Mouse (Mus musculus): ENCODE measurements around the gene Ren1. TPM values are rescaled to one million over a fixed set of nuclear protein-coding genes. Genes with fewer than 3 reads are reported as not detected.
A peak's percentile ranks its signal among the peaks of the same experiment; 100 is the strongest.
"Not testable (repeated sequence)": the region's sequence is repeated elsewhere in the genome, so short reads cannot be mapped to it uniquely, and the experiment has no call there.

Gene Ren1
- total RNA-seq, 2 experiments from 2014 or later: 0.24 TPM; not detected in 1

DNA sequence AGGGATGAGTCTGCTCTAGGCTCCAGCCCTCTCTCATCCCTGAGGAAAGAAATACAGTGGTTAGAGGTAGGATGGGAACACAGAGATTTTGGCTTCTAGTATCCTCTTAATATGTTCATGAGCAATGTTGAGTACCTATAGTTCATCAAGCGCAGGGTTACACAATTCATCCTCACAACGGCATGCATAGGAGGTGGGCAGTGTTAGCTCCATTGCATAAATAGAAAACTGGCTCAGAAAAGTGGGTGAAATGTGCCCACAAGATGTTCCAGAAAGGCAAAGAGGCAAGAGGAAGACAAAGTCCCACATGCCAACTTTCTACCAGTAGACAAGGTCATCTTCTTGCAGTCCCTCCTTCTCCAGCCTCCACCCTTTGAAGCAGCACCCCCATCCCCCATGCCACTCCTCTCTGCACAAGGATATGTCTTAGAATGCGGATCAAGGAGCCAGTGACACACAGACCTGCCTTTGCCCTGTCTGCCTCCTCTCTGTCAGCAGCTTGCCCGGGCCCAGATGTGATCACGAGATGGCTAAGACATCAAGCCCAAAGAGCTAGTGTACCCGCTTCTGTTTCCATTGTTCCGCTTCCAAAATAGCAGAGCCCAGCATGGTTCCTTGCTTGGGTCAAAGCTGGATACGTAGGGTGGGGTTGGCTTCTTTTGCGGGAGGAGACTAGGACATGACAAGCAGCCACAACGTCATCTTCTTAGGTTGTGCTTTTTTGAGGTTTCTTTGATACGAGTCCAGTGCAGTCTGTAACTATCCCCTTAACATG, 17.5 kb upstream of the Ren1 start:
- no peak for DNase-seq
- intact Hi-C loops (cut with DNase I): no loop called here

DNA sequence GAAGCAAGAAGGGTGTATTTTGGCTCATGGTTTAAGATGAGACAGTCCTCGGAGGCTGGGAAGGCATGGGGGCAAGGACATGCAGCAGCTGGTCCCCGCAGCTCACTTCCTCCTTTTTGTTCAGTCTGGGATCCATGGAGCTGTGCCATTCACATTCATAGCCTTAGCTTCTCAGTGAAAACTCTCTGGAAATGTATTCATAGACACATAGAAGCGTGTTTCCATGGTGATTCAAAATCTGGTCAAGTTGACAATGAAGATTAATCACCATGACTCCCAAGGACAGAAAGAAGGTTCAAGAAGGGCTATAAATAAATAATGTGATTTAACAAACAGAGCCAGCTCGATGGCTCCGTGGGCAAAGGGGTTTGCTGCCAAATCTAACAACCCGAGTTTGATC, 16.4 kb upstream of the Ren1 start:
- no peak for DNase-seq
- intact Hi-C loops (cut with DNase I): no loop called here

DNA sequence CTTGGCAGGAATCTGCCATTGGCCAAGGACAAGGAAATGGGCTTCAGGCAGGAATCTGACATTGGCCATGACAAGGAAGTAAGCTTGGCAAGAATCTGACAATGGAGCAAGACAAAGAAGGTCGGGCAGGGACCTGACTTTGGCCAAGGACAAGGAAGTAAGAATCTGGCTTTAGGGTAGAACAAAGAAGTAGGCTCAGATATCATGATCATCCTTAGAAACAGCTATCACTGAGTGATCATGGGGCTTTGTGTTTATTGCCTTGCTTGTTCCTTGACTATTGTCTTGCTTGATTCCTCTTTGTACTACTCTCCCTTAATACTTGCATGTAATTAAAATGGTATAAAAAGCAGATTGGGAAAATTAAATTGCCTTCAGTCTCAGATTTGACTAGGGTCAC, 9.9 kb upstream of the Ren1 start:
- intact Hi-C loops (cut with DNase I); DNase-seq: not testable (repeated sequence)

DNA sequence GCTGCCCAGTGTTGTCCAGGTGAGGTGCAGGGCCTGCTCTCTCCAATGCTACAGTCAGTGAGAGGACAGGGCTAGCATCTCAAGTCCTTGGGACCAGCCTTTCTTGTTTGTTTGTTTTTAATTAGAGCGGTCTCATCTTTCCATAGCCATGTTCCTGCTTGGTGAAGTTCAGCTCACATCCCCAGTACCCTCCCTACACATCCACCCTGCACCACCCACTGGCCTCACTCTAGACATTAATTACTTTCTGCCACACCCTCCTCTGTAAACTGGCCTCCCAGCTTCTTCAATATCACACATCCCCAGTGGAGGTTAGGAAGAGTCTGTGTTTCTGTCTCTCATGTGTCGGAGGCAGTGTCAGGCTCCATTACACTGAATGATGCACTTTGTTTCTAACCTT, 6.0 kb upstream of the Ren1 start:
- intact Hi-C loops (cut with DNase I): no loop called here
- no peak for DNase-seq

DNA sequence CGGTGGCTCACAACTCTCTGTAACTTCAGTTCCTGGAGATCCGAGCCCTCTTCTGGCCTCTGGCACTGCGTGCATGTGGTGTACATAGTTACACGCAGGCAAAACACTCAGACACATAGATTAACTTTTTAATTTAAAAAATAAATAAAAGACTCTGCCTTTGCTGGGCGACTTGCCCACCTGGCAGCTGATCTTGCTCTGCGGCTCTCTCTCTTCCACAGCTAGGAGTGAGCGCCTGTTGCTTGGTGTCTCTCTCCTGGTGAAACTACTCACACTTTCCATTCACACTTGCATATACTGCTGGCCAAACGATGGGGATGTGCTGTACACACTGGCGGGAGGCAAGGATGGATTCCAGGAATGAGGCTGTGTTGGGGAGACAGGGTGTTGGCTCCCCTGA, 3.8 kb upstream of the Ren1 start:
- intact Hi-C loops (cut with DNase I): no loop called here
- DNase-seq: no peak

DNA sequence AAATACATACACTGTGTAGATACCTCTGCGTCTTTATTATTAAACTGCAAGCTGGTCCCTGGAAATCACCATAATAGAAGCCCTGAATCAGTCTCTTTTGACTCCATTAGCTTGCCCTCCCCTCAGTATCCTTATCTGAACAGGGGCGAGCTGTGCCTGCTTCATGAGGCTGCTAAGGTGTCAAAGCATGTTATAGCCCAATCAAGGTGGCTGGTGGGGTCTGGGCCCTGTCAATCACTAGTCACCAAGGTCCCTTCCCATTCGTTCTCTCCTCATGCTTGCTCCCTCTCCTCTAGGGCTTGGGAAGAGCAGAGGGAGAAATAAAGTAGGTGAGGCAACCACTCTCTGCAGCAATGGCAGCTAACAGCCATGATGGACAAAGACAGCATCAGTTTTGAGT, 3.1 kb upstream of the Ren1 start:
- intact Hi-C loops (cut with DNase I): no loop called here
- no peak for DNase-seq

DNA sequence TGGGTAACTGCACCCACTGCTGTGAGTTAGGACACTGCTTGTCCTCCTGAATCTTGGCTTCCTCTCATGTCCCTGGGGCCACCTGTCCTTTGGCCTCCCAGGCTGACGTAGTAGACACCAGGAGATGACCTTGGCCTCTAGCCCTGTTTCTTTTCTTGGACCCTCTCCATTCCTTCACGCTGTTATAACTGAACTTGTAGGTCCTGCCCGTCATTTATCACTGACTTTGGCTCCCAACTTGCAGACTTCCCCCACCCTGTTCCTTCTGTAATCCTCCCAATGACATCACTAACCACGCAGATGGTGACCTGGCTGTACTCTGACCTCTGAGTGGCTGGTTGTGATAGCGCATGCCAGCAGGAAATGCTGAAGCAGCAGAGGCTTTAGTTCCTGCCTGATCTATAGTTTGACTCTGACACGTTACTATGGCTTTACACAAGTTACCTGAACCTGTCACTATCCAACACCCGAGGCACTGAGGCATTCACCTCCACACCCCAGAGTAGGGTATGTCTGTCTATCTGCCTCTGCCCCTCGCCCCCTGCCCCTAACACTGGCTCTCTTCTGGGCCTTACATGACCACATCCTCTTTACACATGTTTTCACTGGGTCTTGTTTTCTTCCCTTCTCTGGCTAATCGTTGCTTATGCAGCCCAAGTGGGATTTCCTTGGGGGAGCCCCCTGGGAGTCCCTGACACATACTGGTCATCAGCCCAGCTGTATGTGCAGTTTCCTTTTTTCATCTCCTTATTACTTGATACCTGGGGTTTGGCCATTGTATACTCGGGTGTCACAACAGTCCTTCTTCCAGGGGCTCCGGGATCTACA, 2.4 kb upstream of the Ren1 start:
- intact Hi-C loops (cut with DNase I): no loop called here
- no peak for DNase-seq

DNA sequence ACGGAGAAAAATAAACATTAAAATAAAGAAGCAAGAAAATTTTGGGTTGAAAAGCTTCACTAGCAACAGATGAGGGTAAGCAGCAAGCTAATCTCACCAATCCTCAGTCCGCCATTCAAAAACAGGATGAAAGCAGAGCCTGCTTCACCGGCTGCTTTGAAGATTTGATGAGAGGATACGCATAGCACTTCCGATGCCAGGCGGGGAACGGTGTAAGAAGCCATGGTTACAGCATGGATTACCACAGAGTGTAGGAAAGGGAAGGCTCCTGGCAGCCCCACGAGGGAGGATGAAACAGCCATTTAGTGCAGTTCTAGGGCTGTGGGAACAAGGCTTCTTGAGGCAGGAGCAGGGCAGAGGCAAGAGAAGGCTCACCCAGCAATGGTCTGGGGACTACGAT, 1.5 kb downstream of the Ren1 start:
- DNase-seq: no peak
- intact Hi-C loops (cut with DNase I): loop anchor here (2.0 to 5.0 kb wide), 2 partner anchors 37 to 174 kb away; no protein-coding TSS in a partner anchor

DNA sequence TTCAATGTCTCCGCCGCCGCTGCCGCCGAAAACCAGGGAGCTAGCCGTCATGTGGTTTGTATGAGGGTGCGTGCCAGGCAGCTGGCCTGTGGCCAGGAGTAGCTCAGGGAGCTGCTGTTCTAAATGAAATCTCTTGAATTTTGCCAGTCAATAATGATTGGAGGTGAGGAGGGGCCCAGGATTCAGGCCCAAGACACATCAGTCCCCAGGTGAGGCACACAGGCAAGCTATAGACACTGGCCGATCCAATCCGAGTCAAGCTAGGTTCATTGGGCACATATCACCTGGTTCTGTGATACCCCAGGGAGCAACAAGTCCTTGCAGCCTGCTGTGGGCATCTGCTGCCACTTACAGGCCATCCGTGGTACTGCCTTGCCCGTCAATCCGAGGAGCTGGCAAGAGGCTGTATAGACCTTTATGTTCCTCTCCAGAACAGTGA, 3.1 kb downstream of the Ren1 start:
- peak; percentile 71 to 82 for DNase-seq
- intact Hi-C loops (cut with DNase I): loop anchor here (2.0 to 5.0 kb wide), 2 partner anchors 39 to 176 kb away; no protein-coding TSS in a partner anchor

DNA sequence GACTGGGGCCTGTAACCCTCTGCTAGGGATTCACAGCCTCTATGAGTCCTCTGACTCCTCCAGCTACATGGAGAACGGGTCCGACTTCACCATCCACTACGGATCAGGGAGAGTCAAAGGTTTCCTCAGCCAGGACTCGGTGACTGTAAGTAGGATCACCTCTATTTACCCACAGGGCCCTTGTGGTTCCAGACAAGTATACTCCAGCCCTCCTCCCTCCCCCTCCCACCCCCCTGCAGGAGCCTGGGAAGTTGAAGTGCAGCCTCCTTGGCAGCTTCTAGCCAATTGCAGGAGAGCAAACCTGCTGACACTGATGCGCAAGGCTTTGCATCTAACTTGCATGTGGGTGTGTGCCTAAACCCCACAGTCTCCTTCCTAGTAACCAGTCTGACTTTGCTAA, 5.2 kb downstream of the Ren1 start:
- intact Hi-C loops (cut with DNase I): no loop called here
- no peak for DNase-seq

DNA sequence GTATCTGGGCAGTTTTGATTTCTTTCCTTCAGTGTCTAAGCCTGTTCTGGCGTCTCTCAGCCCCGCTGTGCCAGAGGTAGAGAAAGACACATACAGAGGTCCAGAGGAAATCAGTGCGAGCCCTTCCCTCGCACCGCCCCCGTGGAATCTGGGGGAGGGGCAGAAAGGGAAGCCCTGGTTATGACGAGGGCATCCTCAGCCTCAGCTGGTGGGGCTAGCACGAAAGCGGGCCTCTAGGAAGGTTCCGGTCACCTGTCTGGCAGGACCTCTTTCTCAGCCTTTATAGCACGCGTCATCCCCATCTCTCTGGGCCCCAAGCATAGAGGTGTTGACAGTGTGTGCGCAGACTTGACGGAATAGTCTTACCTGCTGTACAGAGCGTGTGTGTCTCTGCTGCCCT, 5.6 kb downstream of the Ren1 start:
- no peak for DNase-seq
- intact Hi-C loops (cut with DNase I): no loop called here

DNA sequence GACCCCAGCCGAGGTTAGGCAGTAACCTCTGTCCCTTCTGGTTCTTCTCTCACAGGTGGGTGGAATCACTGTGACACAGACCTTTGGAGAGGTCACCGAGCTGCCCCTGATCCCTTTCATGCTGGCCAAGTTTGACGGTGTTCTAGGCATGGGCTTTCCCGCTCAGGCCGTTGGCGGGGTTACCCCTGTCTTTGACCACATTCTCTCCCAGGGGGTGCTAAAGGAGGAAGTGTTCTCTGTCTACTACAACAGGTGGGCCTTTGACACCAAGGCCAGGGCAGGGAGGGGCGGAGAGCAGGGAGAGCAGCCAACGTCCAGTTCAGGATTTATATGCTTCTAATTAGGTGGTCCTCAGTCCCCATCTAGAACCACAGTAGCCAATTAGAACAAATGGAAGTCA, 6.0 kb downstream of the Ren1 start:
- intact Hi-C loops (cut with DNase I): no loop called here

DNA sequence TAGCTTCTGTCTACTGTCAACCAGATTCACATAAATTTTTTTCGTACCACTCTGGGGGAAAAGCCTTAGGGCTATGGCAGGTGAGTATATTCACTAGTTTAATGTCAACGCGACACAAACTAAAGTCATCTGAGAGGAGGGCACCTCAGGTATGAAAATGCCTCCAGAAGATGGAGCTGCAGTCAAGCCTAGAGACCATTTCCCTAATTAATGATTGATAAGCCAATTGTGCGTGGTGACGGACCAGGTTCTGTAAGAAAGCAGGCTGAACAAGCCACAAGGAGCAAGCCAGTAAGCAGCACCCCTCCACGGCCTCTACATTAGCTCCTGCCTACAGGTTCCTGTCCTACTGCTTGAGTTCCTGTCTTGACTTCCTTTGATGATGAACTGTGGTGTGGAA, 10.7 kb downstream of the Ren1 start:
- no peak for DNase-seq
- intact Hi-C loops (cut with DNase I): no loop called here

More for the DNA sequence above, 6.0 kb downstream of the Ren1 start:
- no peak for DNase-seq

DNA sequence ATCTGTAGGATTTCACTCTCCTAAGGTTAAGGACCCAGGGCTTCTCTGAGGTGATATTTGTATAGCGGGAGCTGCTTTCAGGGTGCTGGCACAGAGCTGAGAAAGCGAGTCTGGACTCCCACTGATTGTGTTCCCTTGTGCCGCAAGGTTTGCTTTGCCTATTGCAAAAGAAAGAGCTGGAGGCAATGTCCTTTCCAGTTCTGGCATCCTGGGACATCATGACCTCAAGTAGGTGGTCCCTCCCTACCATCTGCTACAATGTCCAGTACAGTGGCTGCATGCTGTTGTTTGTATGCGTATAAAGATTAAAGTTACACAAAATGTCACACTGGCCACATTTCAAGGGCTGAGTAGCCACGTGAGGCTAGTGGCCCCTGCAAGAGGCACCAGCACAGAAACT, 11.8 kb downstream of the Ren1 start:
- no peak for DNase-seq
- intact Hi-C loops (cut with DNase I): no loop called here

DNA sequence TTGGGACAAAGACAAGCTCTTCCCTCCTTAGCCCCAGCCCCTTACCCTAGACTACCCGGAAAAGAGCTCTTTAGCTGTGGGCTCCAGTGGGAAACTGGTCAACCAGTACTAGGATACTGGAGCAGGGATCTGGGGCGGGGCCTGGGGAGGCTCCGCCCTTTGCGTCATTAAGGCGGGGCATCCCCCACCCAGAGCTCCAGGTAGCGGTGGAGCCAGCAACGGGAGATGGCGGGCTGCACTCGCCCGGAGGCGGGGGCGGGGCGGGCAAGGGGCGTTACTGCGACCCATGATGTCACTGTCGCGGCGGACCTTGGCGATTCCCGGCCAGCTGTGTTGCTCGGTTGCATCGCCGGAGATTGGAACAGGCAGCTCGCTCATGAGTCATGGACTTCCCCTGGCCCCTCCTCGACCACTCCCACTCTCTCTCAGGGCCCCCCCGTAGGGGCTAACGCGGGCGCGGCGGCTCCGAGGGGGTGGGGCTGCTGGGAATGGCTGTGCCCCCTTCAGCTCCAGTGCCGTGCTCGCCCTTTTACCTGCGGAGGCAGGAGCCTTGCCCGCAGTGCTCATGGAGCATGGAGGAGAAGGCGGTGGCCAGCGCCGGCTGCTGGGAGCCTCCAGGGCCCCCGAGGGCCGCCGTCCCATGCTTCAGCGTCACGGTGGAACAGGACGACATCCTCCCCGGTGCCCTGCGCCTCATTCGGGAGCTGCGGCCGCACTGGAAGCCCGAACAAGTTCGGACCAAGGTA, 13.1 kb downstream of the Ren1 start, which contains the start of gene Etnk2:
Etnk2 (plus strand) TSS at position 297 of the 746 bp plus-strand sequence.
- peak; percentile 80 to 81 for DNase-seq
- intact Hi-C loops (cut with DNase I): no loop called here

DNA sequence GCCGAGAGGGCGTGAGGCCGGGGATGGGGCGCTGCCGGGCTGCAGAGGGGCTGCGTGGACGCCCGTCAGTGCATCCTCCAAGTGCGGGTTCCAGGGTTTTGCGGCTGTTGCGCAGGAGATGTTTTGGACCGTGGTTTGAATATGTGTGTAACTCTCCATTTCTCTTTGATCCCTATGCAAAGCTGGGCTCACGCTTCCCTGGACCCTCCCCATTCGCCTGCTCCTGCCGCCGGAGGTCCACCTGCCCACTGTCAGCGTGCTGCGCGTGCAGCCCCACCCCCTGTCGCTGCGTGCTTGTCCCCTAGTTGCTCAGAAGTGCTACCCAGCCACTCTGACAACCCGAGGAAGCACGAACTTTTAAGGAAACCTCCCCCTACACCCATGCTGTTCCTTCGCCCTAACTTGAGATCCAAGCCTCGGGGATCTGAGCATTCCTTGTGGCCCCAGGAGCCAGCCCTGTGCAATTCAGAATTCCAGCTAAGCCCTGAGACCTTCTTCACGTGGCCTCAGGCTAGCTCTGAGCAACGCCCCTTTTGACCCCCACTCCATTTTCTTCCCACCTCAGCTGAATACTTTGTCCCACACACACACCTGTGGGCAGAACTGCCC, 13.8 kb downstream of the Ren1 start:
- no peak for DNase-seq
- intact Hi-C loops (cut with DNase I): no loop called here

DNA sequence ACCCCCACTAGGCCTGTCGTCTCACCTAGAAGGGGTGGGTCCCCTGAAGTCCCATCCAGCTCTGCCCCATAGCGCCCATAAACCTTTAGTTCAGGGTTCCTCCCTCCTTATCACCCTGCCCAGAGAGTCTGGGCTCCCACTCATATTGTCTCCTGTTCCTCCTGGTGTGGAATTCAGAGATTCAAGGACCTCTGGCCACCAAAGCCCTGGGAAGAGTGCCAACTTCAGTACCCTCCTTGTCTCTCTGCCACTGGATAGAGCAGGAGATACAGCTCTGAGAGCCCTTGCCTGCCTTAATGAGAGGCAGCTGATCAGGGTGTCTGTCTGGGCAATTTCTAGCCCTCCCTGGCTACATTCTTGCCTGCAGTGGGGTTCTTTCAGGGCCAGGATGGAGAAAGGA, 14.6 kb downstream of the Ren1 start:
- DNase-seq: no peak
- intact Hi-C loops (cut with DNase I): no loop called here

DNA sequence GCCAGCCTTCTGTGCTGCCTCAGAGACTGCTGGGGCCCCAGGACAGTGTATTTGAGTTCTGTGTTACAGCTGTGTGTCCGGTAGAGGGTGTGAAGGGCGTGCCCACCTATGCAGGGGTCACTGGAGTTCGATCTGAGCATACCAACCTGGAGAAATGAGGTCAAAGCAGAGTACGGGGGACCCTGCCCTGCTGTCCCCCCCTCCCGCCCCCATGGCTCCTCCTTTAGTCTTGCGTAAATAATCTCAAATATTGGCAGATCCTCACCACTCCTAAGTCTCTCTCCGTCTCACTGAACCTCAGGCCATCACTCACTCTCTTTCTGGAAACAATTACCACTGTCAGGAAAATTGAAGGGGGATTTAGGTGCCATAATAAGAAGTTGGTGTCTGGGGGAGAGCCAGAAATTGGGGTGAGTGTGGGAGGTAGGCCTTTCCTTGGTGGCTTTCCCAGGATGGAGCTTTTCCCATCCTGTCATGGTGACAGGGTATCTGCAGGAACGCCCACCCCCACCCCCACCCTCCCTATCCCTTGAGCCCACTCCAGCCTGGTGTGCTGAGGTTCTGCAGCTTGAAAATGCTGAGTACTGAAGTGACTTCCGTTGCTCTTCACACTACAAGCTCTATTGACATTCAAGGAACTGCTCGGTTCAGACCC, 16.8 kb downstream of the Ren1 start:
- DNase-seq: no peak
- intact Hi-C loops (cut with DNase I): no loop called here

DNA sequence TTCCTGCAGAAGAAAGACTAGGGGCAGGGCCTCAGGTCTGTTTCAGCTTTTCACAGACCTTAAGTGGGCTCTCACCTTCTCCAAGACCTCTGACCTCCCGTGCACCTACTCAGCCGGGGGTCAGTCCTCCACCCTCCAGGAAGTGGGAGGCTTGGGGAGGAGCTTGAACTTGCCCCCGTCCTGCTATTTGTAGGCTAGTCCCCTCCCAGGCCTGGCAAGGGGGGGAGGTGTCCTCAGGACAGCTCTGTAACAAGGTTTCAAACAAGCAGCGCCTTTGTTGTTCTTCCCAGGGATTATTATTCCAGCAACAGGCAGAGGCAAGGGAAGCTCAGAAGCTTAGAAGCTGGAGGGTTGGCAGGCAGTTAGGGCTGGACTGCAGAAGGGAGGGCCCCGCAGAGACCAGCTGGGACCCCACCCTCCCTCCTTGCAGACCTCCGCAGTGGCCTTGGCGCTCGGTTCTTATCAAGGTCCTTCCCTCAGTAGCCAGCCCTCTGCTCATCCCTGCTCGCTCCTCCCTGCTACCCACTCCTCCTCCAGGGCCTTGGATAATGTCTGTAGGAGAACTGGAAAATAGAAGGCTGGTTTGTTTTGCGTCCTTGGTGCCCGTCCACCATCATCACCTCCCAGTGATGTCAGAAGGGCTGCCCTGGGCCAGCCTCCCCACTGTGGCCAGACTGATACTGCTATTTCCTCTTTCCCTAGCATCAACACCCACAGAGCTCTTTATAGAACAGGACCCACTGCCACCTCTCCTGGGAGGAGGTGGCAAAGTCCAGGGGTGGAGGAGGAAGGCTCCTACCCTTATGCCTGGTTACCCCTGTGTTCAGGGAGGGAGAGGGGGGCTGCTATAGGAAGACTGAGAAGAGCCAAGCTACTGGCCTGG, 17.5 kb downstream of the Ren1 start:
- peak in 1 of 2 experiments; percentile 37 for DNase-seq
- intact Hi-C loops (cut with DNase I): no loop called here

Measured in heart, postnatal 14 days (tissue).